Mouse (Mus musculus): ENCODE measurements around the gene Tbx6.

- no peak for TF ChIP-seq POU5F1 (IDR thresholded peaks at IDR 0.05; ENCODE audit: borderline replicate concordance, low read length)
- TF ChIP-seq CTCF (conservative IDR thresholded peaks at IDR 0.05; ENCODE audit: low read length), result no peak
- no peak for TF ChIP-seq NANOG (IDR thresholded peaks at IDR 0.05; ENCODE audit: borderline replicate concordance, low read length)
Observed at GRCm38 (mm10) chr7:126746066-126746465, 35.2 kb upstream of the Tbx6 start.

Measured in E14TG2a.4 (cell line).